Mouse (Mus musculus) cerebellum, adult 11-12 months (tissue): ENCODE results near the gene Tll1.
"Not testable (repeated sequence)": the region's sequence is repeated elsewhere in the genome, so short reads cannot be mapped to it uniquely, and the experiment has no call there.

ENCODE experiments used
- DNase-seq: peaks from one replicate; pipeline ENCODE4 v3.0.0; 2022

Gene Tll1

GRCm38 (mm10) chr8:64057571-64057970 is 148.5 kb downstream of the Tll1 start:
- no peak for DNase-seq

GRCm38 (mm10) chr8:64048556-64048955 is 157.5 kb downstream of the Tll1 start:
- DNase-seq = no peak

GRCm38 (mm10) chr8:64047963-64048505 is 158.0 kb downstream of the Tll1 start:
- DNase-seq = no peak

- no peak for DNase-seq
These were observed 164.7 kb downstream of the Tll1 start for GRCm38 (mm10) chr8:64041303-64041884.

- DNase-seq = no peak
These were observed 175.2 kb downstream of the Tll1 start for GRCm38 (mm10) chr8:64030672-64031385.

GRCm38 (mm10) chr8:64030081-64030480 is 176.0 kb downstream of the Tll1 start:
- DNase-seq = no peak

- no peak for DNase-seq
These were observed 176.5 kb downstream of the Tll1 start for GRCm38 (mm10) chr8:64029525-64029924.

- no peak for DNase-seq
These were observed 181.7 kb downstream of the Tll1 start for GRCm38 (mm10) chr8:64024359-64024758.

- DNase-seq = no peak
These were observed 182.5 kb downstream of the Tll1 start for GRCm38 (mm10) chr8:64023579-64023978.

- no peak for DNase-seq
These were observed 183.0 kb downstream of the Tll1 start for GRCm38 (mm10) chr8:64023027-64023426.

- DNase-seq = not testable (repeated sequence)
These were observed 235.3 kb downstream of the Tll1 start for GRCm38 (mm10) chr8:63970612-63971391.
